Mouse (Mus musculus) lung, embryonic 14.5 days (tissue): ENCODE measurements around the gene Stat1. TPM values are rescaled to one million over a fixed set of nuclear protein-coding genes. Genes with fewer than 3 reads are reported as not detected.

Experiments
- ATAC-seq: fragments of 200-750 bp; cut with Nextera tagmentation; 2 replicates; pipeline ENCODE4 v1.8.0; 2017; ENCODE audit warnings: mild to moderate bottlenecking, moderate TSS enrichment, moderate library complexity; ENCODE audit not compliant: insufficient read depth
- DNase-seq: peaks from one replicate; pipeline ENCODE4 v3.0.0-alpha.2; 2015
- H3K27ac ChIP-seq: fragments of 300-500 bp; sonication (generic); 2 replicates; pipeline ENCODE4 v1.5.1; 2014; ENCODE audit warnings: low read depth, mild to moderate bottlenecking, moderate library complexity
- H3K27me3 ChIP-seq: fragments of 300-500 bp; sonication (generic); 2 replicates; pipeline ENCODE4 v1.6.1; 2014; ENCODE audit warnings: low read length, control low read depth; ENCODE audit not compliant: insufficient read depth
- H3K36me3 ChIP-seq: fragments of 300-500 bp; sonication (generic); 2 replicates; pipeline ENCODE4 v1.6.1; 2014; ENCODE audit warnings: control low read depth; ENCODE audit not compliant: insufficient read depth
- H3K4me1 ChIP-seq: fragments of 300-500 bp; sonication (generic); 2 replicates; pipeline ENCODE4 v1.6.1; 2014; ENCODE audit warnings: antibody characterized with exemption, control low read depth; ENCODE audit not compliant: insufficient read depth
- H3K4me2 ChIP-seq: fragments of 300-500 bp; sonication (generic); 2 replicates; pipeline ENCODE4 v1.6.1; 2014; ENCODE audit warnings: mild to moderate bottlenecking
- H3K4me3 ChIP-seq: fragments of 300-500 bp; sonication (generic); 2 replicates; pipeline ENCODE4 v1.5.1; 2014; ENCODE audit warnings: low read depth, low read length
- H3K9ac ChIP-seq: fragments of 300-500 bp; sonication (generic); 2 replicates; pipeline ENCODE4 v1.6.1; 2014
- H3K9me3 ChIP-seq: fragments of 300-500 bp; sonication (generic); 2 replicates; pipeline ENCODE4 v1.6.1; 2016; ENCODE audit warnings: low read depth, low read length, control low read depth
- CTCF ChIP-seq: IDR thresholded peaks from 2 replicates; pipeline ENCODE4 v1.5.1; 2016; ENCODE audit warnings: antibody characterized with exemption, low read depth
- WGBS: fragments of 180-500 bp; shearing (Covaris S2); extraction: QIAGEN DNeasy Blood & Tissue Kit; methylation state at CpG from one replicate; pipeline ENCODE4 v1.1.7; 2014; 5-methylcytosine and 5-hydroxymethylcytosine counted together
- polyA plus RNA-seq: library from polyadenylated mRNA; unstranded; fragments of >200 nt; fragmentation: Nextera tagmentation; extraction: Ambion mirVana; gene quantifications from 2 replicates; pipeline ENCODE4 v1.2.1, GENCODE M21; 2014

Stat1 gene
- polyA plus RNA-seq, 1 experiment from 2014 or later = 21.4 TPM

DNA sequence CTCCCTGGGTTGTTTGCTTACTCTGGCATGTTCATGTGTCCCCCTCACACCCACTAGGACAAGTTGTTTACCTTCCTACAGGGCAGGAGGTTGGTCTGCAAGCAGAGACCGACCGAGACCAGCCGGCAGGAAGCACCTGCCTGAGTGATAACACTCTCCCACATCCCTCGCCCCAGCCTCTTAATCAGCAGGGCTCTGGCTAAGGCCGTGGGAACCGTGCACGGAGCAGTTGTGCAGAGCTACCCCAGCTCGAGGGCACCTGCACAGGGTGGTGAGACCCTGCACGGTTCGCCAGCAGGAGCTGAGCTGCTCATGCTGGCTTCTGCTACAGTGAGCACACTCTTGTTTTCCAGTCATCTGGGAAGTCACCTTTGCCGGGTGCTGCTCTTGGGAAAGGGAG is 31.4 kb downstream of the Stat1 start:
- ATAC-seq = peak; percentile 57; the same call in 1 of the 2 replicates
- peak; percentile 37 for DNase-seq
- WGBS = 23% methylated on average over 11 of the region's 11 CpGs
- Histone ChIP-seq H3K36me3 (0 out of 2 replicates have a peak, but pooled peaks cover 8% of the 10 kb centered on the region), H3K4me1 (no peaks in the 10 kb centered on the region), H3K9ac (no peak overlapping the region), H3K27me3 (no peaks in the 10 kb centered on the region), H3K27ac (no peak overlapping the region), H3K9me3 (no peaks in the 10 kb centered on the region), H3K4me2 (no peak overlapping the region), H3K4me3 (no peak overlapping the region)
- no peak for TF ChIP-seq CTCF

DNA sequence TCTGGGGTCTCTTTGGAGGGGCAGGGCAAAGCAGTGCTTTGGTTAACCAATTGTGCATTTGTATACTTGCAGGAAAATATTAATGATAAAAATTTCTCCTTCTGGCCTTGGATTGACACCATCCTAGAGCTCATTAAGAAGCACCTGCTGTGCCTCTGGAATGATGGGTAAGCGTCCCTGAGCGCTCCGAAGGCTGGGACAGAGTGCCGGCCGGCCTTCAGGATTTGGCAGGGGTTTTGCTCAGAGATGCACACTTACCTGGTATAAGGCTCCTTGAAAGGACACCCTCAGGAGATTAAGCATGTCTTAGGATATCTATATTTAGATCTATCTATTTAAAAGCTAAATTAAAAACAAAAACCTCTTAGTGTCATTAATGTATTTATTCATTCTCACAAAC is 31.9 kb downstream of the Stat1 start:
- H3K9ac ChIP-seq = no peak overlapping the region
- DNase-seq (no peak), ATAC-seq (no peak)
- no peaks in the 10 kb centered on the region for H3K9me3 ChIP-seq
- no peak overlapping the region for H3K4me2 ChIP-seq
- no peaks in the 10 kb centered on the region for H3K27me3 ChIP-seq
- no peak for TF ChIP-seq CTCF
- H3K4me3 ChIP-seq = no peak overlapping the region
- WGBS = 94% methylated on average over 5 of the region's 5 CpGs
- H3K27ac ChIP-seq = no peak overlapping the region
- H3K4me1 ChIP-seq = no peaks in the 10 kb centered on the region
- 0 out of 2 replicates have a peak, but pooled peaks cover 8% of the 10 kb centered on the region for H3K36me3 ChIP-seq

GRCm38 (mm10) chr1:52152369-52152768 is 33.1 kb downstream of the Stat1 start:
- H3K27me3 ChIP-seq = no peaks in the 10 kb centered on the region
- no peak for TF ChIP-seq CTCF
- H3K27ac ChIP-seq = no peak overlapping the region
- no peak overlapping the region for H3K4me2 ChIP-seq
- H3K9me3 ChIP-seq = no peaks in the 10 kb centered on the region
- H3K4me3 ChIP-seq = no peak overlapping the region
- WGBS = 61% methylated on average over 13 of the region's 13 CpGs
- H3K9ac ChIP-seq = no peak overlapping the region
- no peaks in the 10 kb centered on the region for H3K4me1 ChIP-seq
- ATAC-seq (no peak), DNase-seq (peak; percentile 32)
- H3K36me3 ChIP-seq = peaks cover 8% of the 10 kb centered on the region; the same call in 1 of the 2 replicates

DNA sequence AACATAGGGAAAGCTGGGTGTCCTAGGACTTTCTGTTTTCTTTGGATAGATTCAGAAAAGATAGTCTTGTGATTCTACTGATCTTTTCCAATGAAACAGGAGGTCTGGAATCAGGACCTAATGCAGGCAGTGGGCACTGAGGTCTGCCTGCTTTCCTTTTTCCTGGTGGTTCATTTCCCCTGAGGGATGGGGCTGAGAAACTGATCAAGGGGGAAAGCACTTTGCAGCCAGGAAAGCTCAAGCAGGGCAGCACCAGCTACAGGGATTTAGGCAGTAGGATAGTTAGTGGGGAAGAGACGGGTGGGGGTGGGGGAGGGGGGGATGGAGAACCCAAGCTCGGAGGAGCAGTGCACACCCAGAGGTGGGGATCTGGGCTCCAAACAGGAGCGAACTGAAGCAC is 33.7 kb downstream of the Stat1 start:
- DNase-seq (no peak), ATAC-seq (no peak)
- H3K36me3 ChIP-seq = peaks cover 10% of the 10 kb centered on the region; the same call in 1 of the 2 replicates
- no peak overlapping the region for H3K9ac ChIP-seq
- H3K27me3 ChIP-seq = no peaks in the 10 kb centered on the region
- no peak for TF ChIP-seq CTCF
- 50% methylated on average over 3 of the region's 3 CpGs for WGBS
- H3K4me3 ChIP-seq = no peak overlapping the region
- H3K27ac ChIP-seq = no peak overlapping the region
- H3K9me3 ChIP-seq = no peaks in the 10 kb centered on the region
- H3K4me2 ChIP-seq = no peak overlapping the region
- H3K4me1 ChIP-seq = no peaks in the 10 kb centered on the region

- Histone ChIP-seq H3K36me3 (peaks cover 21% of the 10 kb centered on the region; the same call in 1 of the 2 replicates), H3K27ac (no peak overlapping the region), H3K27me3 (no peaks in the 10 kb centered on the region), H3K4me3 (no peak overlapping the region), H3K4me1 (no peaks in the 10 kb centered on the region), H3K4me2 (no peak overlapping the region), H3K9me3 (no peaks in the 10 kb centered on the region), H3K9ac (no peak overlapping the region)
- WGBS = 88% methylated on average over 8 of the region's 8 CpGs
- TF ChIP-seq CTCF = no peak
- ATAC-seq (no peak), DNase-seq (no peak)
Observed at GRCm38 (mm10) chr1:52154890-52155289, 35.6 kb downstream of the Stat1 start.

DNA sequence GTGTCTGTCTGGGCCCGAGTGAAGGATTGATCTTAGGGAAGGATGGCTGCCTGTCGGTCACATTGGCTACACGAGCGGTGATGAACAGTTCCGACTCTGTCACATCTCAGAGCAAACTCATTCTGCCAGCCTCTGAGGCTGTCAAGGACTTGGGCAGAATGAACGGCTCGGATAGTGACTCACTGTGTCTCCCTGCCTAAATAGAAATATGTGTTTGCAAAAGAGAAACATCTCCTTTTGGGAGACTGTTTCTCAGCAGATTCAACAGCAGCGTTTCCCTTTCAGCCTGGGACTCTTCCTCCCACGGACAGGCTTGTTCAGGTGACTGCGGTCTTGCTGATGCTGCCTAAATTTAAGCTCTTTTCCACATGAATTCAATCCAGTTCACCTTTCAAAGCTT is 37.1 kb downstream of the Stat1 start:
- Histone ChIP-seq H3K9me3 (no peaks in the 10 kb centered on the region), H3K36me3 (peaks cover 25% of the 10 kb centered on the region; the same call in 1 of the 2 replicates), H3K4me3 (no peak overlapping the region), H3K27me3 (no peaks in the 10 kb centered on the region), H3K9ac (no peak overlapping the region), H3K4me2 (no peak overlapping the region), H3K4me1 (no peaks in the 10 kb centered on the region), H3K27ac (no peak overlapping the region)
- TF ChIP-seq CTCF = no peak
- DNase-seq = no peak
- ATAC-seq = no peak
- 75% methylated on average over 10 of the region's 10 CpGs for WGBS

DNA sequence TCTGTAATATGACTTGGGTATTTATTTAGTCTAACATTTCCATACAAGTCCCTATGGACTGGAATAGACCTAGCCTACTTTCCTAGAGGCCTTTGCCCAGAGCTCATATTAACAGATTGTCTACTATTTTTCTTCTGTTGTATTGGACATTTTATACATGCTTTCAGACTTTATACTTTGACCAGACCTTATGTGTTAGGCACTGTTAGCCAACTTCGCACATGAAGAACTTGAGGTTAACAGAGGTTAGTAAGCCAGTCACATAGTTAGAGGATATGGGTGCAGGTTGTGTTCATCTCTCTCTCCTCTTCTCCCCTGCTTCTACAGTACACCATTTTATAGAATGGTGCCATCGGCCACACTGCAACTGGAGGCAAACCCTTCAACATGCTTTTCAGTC is 38.8 kb downstream of the Stat1 start:
- Histone ChIP-seq H3K27ac (no peak overlapping the region), H3K4me2 (no peak overlapping the region), H3K36me3 (peaks cover 23% of the 10 kb centered on the region; the same call in 1 of the 2 replicates), H3K4me1 (no peaks in the 10 kb centered on the region), H3K9ac (no peak overlapping the region), H3K9me3 (no peaks in the 10 kb centered on the region), H3K4me3 (no peak overlapping the region), H3K27me3 (no peaks in the 10 kb centered on the region)
- ATAC-seq (no peak), DNase-seq (no peak)
- no peak for TF ChIP-seq CTCF
- WGBS = 94% methylated on average over 2 of the region's 2 CpGs
